Mouse (Mus musculus) gastrocnemius, postnatal 14 days (tissue): ENCODE data around the gene Ccdc86. TPM values are rescaled to one million over a fixed set of nuclear protein-coding genes. Genes with fewer than 3 reads are reported as not detected.

Experiments used
- DNase-seq: peaks from one replicate; pipeline ENCODE4 v3.0.0; 2021; ENCODE audit warnings: mixed read lengths
- intact Hi-C: fragments of 180-260 bp; cut with DNase I; formaldehyde crosslinking; loops from one replicate; pipeline ENCODE4 v1.15.1; 2025; ENCODE audit warnings: low total_unique reads
- total RNA-seq, 2 experiments: library from RNA; stranded (reverse); gene quantifications; 2 replicates each; pipeline ENCODE4 v1.2.3; 2021

Ccdc86 gene
- total RNA-seq, 2 experiments from 2014 or later: 17.7 to 25.7 TPM

- peak; percentile 32 for DNase-seq
- intact Hi-C loops: no loop called here
These were observed 10.3 kb upstream of the Ccdc86 start for GRCm38 (mm10) chr19:10959085-10959977.

DNA sequence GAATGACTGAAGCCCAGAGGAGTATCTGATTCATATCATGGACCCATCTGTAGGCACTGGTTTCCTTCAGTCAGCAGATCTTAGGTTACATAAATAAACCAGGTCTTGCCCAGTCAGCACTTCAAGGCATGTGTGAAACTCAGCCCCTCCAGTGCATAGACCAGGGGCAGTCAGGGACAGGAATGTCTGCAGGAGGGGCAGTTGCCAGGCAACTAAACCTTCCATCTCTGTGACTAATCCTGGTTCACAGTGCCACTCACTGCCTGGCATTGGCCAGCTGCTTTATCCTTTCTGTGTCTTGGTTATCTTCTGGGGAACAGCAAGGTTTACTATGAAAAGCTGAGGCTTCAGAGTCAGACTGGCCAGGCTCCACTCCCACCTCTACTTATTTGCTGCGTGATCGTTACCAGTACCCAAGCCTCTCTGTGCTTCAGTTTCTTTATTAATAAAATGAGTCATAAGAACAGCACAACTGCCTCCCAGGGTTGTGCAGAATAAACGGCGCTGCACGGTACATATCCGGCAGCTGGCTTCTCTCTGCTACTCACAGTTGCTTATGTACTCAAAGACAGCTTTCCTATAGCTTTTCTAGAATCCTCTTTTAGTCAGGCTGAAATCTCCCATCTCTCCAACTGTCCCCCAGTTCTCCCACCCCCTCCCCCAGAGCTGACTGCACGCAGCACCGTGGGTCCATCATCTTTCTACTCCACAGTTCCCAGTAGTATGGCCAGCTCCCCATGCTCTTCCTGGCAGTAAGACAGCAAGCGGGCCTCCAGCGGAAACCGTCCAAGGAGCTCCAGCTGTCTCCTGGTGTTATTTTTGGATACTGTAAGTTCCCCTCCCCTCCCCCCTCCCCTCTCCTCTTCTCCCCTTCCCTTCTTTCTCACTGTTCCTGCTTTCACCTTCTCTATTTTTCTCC lies 3.2 kb upstream of the Ccdc86 start:
- intact Hi-C loops: no loop called here
- peak; percentile 72 for DNase-seq

- no peak for DNase-seq
- intact Hi-C loops: no loop called here
These were observed 492 bp upstream of the Ccdc86 start for GRCm38 (mm10) chr19:10949558-10949957.

GRCm38 (mm10) chr19:10948416-10948815 lies 650 bp downstream of the Ccdc86 start:
- intact Hi-C loops: no loop called here
- no peak for DNase-seq

- DNase-seq: no peak
- intact Hi-C loops: no loop called here
These were observed 1.8 kb downstream of the Ccdc86 start for GRCm38 (mm10) chr19:10947219-10947618.

- intact Hi-C loops: no loop called here
These were observed 2.6 kb downstream of the Ccdc86 start for GRCm38 (mm10) chr19:10946506-10946905.

DNA sequence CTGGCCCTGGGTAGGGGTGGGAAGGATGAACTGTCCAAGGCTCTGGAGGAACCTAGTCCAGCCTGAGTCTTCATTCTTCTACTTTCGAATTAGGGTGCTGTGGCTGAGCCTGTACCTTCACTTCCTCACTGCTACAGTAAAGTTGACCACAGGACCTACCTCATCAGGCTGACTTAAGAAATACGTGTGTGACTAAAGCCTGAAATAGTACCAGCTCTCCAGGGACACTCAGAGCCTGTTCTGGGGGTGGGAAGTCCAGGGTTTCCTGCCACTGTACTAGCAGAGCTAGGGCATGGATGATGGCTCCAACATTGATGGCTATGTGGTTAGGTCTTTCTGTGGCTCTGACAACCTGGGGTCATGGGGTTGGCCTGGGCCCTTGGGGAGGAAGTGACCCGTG lies 5.1 kb downstream of the Ccdc86 start:
- intact Hi-C loops: no loop called here

More at GRCm38 (mm10) chr19:10946506-10946905, 2.6 kb downstream of the Ccdc86 start:
- DNase-seq: no peak

DNA sequence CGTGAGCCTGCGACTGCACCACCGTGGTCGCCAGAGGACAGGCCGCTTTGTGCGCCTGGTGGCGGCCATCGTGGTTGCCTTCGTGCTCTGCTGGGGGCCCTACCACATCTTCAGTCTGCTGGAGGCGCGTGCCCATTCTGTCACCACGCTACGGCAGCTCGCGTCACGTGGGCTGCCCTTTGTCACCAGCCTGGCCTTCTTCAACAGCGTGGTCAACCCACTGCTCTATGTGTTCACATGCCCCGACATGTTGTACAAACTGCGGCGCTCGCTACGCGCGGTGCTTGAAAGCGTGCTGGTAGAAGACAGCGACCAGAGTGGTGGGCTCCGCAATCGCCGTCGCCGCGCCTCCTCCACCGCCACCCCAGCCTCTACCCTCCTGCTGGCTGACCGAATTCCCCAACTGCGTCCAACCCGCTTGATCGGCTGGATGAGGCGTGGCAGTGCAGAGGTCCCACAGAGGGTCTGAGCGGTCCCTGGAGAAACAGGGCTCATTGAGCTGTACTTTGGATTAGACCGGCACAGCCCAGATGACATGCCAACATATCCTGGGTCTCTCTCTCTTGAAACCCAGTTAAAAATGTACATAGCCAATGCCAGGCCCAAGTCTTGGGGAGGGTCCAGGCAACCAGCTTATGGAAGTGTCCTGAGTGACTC lies 8.1 kb downstream of the Ccdc86 start:
- no peak for DNase-seq
- intact Hi-C loops: no loop called here

More for the DNA sequence above, 5.1 kb downstream of the Ccdc86 start:
- DNase-seq: no peak

DNA sequence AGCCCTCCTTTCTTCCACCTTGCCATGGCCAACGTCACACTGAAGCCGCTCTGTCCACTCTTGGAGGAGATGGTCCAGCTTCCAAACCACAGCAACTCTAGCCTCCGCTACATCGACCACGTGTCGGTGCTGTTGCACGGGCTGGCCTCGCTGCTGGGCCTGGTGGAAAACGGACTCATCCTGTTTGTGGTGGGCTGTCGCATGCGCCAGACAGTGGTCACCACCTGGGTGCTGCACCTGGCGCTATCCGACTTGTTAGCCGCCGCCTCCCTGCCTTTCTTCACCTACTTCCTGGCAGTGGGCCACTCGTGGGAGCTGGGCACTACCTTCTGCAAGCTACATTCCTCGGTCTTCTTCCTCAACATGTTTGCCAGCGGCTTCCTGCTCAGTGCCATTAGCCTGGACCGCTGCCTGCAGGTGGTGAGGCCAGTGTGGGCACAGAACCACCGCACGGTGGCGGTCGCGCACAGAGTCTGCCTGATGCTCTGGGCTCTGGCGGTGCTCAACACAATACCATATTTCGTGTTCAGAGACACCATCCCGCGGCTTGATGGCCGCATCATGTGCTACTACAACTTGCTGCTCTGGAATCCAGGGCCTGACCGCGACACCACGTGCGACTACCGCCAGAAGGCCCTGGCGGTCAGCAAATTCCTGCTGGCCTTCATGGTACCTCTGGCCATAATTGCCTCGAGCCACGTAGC lies 8.8 kb downstream of the Ccdc86 start:
- peak; percentile 58 for DNase-seq
- intact Hi-C loops: no loop called here

DNA sequence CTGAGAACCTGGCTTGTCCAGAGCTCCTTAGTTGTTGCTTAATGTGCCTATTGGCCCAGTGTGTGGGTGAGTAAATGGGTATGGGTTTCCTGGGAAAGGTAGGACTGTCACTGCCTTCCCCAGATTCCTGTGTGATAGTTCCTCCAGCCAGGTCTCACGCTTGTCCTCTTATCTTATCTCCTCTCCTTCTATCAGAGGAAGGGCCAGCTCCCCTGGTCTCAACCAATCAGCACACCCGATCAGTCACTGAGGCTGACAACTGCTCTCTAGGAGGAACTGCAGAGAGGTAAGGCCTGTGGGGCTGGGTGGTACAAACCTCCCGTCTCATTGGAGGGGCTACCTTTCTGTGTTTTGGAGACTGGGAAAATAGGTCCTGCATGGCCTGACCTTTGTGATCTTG lies 10.3 kb downstream of the Ccdc86 start:
- intact Hi-C loops: no loop called here
- no peak for DNase-seq

GRCm38 (mm10) chr19:10937110-10937563 lies 11.9 kb downstream of the Ccdc86 start, which contains the start of gene Ptgdr2:
Gene Ptgdr2, plus strand, starts transcription at chr19:10937160.
- intact Hi-C loops: no loop called here

GRCm38 (mm10) chr19:10936077-10936476 lies 13.0 kb downstream of the Ccdc86 start:
- intact Hi-C loops: no loop called here
- no peak for DNase-seq

More at GRCm38 (mm10) chr19:10937110-10937563, 11.9 kb downstream of the Ccdc86 start, which contains the start of gene Ptgdr2:
- no peak for DNase-seq

- DNase-seq: no peak
- intact Hi-C loops: no loop called here
These were observed 14.0 kb downstream of the Ccdc86 start for GRCm38 (mm10) chr19:10935029-10935428.

DNA sequence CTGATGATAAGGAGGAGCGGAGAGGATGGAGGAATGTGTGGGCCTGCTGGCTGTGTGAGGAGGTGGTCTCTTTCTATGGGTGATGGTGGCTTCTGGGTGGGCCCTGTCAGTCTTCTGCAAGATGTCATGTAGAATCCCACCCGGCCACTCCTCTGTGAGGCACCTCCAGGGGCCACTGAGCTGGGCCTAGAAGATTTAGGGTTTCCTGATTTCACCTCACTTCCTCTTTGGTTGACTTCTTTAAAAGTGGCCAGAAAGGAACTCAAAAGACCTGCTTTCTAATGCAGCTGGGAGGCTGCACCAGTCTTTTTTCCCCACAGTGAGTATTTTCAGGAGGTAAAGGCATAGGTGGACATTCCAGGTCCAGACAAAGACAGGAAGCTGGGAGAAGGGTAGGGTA lies 18.4 kb downstream of the Ccdc86 start:
- no peak for DNase-seq
- intact Hi-C loops: no loop called here

DNA sequence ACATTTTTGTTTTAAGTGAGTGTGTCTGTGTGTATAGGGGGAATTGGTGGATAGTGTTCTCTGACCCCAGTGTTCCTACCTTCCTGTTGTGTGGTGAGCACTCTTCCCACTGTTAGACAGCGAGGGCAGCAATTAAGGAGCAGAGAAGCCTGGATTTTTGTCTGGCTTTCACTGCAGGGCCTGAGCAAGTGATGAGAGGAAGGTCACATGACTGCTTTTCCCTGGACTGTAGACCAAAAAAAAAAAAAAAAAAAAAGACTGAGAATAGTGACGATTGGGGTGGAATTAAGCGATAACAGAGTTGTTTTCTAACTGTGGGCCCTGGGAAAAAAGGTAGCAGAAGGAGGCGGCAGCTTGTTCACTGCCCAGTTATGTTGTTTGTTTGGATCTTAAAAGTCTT lies 22.4 kb downstream of the Ccdc86 start:
- intact Hi-C loops: no loop called here
- no peak for DNase-seq

GRCm38 (mm10) chr19:10926123-10926621 lies 22.9 kb downstream of the Ccdc86 start:
- intact Hi-C loops: no loop called here

DNA sequence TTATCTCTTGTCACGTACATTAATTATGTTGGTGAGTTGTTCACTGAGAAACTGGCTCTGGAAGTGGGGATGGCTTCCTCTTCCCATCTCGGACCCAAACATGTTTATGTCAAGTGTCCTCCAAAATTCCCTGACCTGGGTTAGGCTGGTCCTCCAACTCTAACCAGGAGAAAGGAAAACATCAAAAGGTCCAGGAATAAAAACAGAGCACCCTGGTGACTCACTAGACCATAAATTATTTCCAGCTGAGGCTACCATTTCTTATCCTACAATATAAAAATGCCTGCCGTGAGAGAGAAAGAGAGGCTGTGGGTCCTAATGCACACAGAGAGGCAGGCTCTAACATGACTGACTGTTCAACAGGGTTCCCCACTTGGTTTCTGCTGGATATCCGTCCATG lies 24.8 kb downstream of the Ccdc86 start:
- intact Hi-C loops: no loop called here
- no peak for DNase-seq

More at GRCm38 (mm10) chr19:10926123-10926621, 22.9 kb downstream of the Ccdc86 start:
- no peak for DNase-seq

DNA sequence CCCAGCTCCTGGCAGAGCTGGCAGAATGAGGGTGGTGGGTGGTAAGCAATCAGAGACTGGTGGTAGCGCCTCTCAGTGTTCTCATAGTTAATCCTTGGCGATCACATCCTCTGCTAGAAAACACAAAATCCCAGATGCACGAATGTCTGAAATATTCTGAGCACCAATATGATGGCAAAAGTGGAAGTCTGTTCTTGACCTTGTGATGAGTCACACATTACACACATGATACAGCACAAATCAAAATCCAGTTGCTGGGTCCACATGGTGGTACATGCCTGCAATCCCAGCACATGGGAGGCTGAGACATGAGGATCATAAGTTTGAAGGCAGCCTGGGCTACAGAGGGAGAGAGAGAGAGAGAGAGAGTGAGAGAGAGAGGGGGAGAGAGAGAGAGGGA lies 28.0 kb downstream of the Ccdc86 start:
- intact Hi-C loops: no loop called here
- no peak for DNase-seq

DNA sequence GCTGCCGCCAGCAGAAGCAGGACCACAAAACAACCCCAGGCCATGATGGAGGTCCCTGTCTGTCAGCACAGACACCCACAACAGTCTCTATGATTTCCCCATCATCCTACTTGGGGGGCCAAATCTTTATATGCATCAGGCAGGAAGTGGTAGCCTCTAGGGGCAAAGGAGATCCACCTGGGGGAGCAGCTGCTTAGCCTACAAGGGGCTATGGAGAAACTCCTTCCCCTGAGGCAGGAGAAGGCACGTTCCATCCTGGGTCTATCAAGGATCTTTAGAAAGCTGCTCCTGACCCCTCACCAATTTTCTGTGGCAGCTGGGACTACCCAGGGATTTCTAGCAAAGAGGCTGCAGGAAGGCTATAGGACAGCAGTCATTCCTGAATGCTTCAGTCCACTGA lies 28.5 kb downstream of the Ccdc86 start, which contains the start of gene Zp1:
Gene Zp1 (minus strand): TSS at position 101 of the 400 bp plus-strand sequence.
- no peak for DNase-seq
- intact Hi-C loops: no loop called here
